Mouse (Mus musculus) brain, embryonic 14.5 days (tissue): ENCODE measurements around the gene Pcolce.

Source experiments
- CTCF ChIP-seq: fragments of 200-500 bp; IDR thresholded peaks from 2 replicates; pipeline ENCODE4 v1.5.1; 2012; ENCODE audit warnings: inconsistent platforms, mild to moderate bottlenecking, moderate library complexity, borderline replicate concordance; ENCODE audit not compliant: insufficient read depth, insufficient read length; ENCODE audit errors: extremely low read depth
- POLR2A ChIP-seq: fragments of 200-500 bp; IDR thresholded peaks from 2 replicates; pipeline ENCODE4 v1.6.1; 2012; ENCODE audit warnings: mild to moderate bottlenecking, inconsistent platforms, borderline replicate concordance; ENCODE audit not compliant: poor library complexity, insufficient read depth, insufficient read length, severe bottlenecking; ENCODE audit errors: extremely low read depth

DNA sequence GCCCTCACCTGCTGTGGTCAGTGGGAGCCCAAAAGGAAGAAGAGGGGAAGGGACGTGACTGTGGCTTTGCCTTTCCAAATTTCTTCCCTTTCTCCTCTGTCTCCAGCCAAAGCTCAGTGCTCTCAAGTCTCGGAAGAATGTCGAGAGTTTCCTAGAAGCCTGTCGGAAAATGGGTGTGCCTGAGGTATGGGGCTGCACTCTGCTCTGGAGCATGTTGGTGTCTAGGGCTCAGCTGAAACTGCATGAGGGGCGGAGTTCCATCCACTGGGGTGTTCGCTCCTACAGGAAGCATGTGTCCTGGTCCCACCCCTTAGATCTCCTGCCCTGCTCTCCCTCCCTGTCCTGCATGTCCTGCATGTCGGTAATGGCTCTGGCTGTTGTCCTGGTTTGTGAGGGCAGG, 25.9 kb upstream of the Pcolce start:
- TF ChIP-seq CTCF (no peak), POLR2A (no peak)
